Mouse (Mus musculus): ENCODE results near the gene Itih5.

Gene Itih5

GRCm38 (mm10) chr2:10261337-10261736 lies 108.0 kb downstream of the Itih5 start:
- DNase-seq (ENCODE audit: low spot score in 2 of 2): no peak

DNA sequence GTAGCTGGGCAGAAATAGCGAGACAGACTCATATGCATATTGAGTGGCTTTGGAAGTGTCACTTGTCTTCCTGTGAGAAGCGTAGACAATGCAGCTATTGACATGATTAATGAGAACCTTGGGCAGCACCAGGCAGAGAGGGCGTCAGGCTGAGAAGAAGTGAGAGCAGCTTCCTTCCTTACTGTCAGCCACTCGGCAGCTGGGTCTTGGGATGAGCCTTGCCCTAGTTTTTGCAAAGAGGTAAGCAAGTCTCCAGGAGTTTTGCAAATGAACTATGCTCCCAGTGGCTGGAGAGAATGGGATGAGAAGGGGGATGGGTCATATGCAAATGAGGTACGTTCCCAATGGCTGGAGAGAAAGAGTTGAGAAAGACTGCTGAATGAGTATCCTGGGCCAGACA lies 109.4 kb downstream of the Itih5 start:
- DNase-seq (ENCODE audit: low spot score in 2 of 2): no peak

DNA sequence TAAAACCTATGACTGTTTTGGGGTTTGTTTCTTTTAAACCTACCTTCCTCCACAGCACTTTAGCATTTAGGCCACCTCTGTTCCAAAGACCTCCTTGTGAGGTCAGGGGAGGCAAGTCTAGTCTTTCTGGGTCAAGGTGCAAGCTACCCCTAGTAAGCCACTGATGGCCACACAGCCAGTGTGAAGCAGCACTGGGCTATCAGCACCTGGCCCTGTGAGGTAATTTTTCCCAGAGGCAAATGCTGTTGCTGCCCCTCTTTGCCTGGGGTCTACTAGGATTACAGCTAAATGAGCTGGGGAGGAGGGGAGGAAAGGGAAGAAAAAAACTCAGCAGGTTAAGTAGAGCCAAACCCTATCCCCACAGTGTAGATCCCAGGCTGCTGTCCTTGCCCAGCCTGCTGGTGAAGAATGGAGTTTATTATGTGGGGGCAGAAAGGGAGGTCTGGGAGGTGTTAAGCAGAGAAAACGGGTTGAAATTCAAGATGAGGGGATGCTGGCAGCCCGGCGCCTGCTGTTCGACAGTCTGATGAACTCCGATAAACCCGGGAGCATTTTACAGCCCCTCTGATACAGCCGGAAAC lies 110.6 kb downstream of the Itih5 start:
- no peak for DNase-seq (ENCODE audit: low spot score in 2 of 2)

GRCm38 (mm10) chr2:10265881-10266280 lies 112.5 kb downstream of the Itih5 start:
- no peak for DNase-seq (ENCODE audit: low spot score in 2 of 2)

GRCm38 (mm10) chr2:10272604-10273115 lies 119.3 kb downstream of the Itih5 start:
- DNase-seq (ENCODE audit: low spot score in 2 of 2): no peak

GRCm38 (mm10) chr2:10273541-10274050 lies 120.2 kb downstream of the Itih5 start:
- no peak for DNase-seq (ENCODE audit: low spot score in 2 of 2)

DNA sequence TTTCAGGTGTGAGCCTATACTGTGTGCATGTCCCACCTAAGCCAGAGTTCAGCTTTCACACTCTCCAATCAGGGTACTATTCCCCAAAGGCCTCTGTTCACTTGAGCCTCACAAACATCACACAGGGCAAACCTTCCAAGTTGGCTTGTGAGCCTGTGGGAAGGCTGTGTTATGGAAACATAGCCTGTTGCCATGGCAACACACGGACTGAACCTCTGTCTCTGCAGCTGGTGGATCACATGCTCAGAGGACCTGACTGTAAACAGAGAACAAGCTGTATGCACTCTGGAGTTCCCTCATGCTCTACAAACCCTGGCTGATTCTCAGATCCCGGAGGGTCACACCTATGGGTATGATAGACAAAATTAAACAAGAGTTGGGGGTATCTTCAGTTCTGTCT lies 122.8 kb downstream of the Itih5 start:
- DNase-seq (ENCODE audit: low spot score in 2 of 2): peak in 1 of 2 experiments; percentile 19

DNA sequence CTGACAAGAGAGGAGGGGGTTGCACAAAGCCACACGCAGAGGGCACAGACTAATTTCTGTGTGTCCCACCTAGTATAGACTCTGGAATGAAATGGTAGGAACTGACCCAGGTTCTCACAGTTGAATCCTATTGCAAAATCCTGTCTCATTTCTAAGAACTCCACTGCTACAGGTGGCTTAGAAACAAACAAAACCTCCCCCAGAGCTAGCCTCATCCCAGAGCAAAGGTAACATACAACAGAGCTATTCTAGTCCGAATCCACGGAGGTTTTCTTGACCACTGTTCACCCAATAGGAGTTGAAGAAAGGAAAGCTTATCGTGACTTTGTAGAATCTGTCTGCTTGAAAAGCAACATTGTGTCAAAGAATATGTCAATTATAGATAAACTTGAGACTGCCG lies 130.3 kb downstream of the Itih5 start:
- DNase-seq (ENCODE audit: low spot score in 2 of 2): no peak

GRCm38 (mm10) chr2:10284636-10285270 lies 131.4 kb downstream of the Itih5 start:
- peak in 1 of 2 experiments; percentile 25 for DNase-seq (ENCODE audit: low spot score in 2 of 2)

- DNase-seq (ENCODE audit: low spot score in 2 of 2): no peak
These were observed 132.6 kb downstream of the Itih5 start for GRCm38 (mm10) chr2:10285975-10286374.

DNA sequence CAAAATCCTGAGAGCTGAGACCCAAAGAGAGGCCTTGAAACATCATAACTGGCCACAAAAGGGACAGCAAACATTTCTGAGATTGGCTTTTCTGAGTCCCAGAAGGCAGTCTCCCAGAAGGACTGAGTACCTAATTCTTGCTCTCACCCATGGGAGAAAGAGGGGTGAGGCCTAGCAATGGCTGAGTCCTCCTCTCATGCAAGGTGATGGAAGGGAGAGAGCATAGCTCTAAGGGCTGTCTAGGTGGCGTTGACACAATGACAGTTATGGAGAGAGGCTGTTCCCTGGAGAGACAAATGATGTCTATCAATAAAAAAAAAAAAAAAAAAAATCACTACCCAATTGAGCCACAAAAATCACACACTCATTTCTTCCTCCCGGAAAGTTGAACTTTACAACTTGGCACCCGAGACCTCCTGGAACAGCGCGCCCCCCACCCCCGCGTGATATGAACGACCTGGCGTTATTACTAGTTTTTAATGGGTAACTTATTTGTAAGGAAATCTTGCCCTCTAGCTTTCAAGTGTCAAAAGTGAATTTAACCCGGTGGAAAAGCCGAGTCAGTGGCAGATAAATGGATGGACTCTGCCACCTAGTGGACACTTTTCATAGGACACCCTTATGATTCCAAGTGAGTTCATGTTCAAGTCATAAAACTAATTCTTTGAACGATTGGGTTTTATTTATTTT lies 134.9 kb downstream of the Itih5 start:
- peak; percentile 35 to 78 for DNase-seq (ENCODE audit: low spot score in 2 of 2)

- no peak for DNase-seq (ENCODE audit: low spot score in 2 of 2)
These were observed 135.5 kb downstream of the Itih5 start for GRCm38 (mm10) chr2:10288881-10289280.

GRCm38 (mm10) chr2:10290115-10290514 lies 136.7 kb downstream of the Itih5 start:
- no peak for DNase-seq (ENCODE audit: low spot score in 2 of 2)

- peak in 1 of 2 experiments; percentile 20 for DNase-seq (ENCODE audit: low spot score in 2 of 2)
These were observed 140.3 kb downstream of the Itih5 start for GRCm38 (mm10) chr2:10293556-10294206.

GRCm38 (mm10) chr2:10295908-10296307 lies 142.5 kb downstream of the Itih5 start:
- no peak for DNase-seq (ENCODE audit: low spot score in 2 of 2)

DNA sequence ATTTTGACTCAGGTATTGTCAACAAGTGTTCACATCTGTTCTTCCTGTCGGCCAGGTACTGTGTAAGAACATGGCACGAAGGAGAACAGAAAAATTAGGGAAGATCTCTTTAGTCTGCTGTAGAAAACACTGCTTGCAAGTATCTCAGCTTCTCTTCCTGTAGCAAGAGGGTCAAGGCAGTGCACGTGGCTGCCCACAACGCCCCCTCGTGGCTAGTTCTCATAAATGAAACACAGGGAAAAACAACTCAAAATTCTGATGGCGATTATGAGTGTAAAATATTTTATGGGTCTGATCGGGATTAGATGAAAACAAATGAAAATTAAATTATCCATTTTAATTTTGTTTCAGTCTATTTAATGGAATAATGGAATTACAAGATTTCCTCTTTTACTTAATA lies 146.9 kb downstream of the Itih5 start:
- peak in 1 of 2 experiments; percentile 50 for DNase-seq (ENCODE audit: low spot score in 2 of 2)

DNA sequence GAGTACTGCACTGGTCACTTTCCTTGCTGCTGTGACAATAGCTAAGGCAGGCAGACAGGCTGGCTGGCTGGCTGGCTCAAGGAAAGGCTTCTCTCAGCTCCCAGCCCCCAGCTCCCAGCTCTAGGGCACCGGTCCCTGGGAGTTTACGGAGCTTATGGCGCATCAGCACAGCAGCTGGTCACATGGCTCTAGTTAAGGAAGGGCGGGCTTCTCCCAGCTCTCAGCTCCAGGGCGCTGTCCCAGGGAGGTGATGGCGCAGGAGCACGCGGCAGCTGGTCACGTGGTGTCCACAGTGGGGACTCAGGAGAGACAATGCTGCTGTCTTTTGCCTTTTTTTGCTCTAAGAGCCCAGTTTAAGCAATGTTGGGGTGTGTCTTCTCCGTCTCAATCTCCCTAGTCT lies 147.4 kb downstream of the Itih5 start:
- DNase-seq (ENCODE audit: low spot score in 2 of 2): peak in 1 of 2 experiments; percentile 21

GRCm38 (mm10) chr2:10301391-10301790 lies 148.0 kb downstream of the Itih5 start:
- DNase-seq (ENCODE audit: low spot score in 2 of 2): no peak

DNA sequence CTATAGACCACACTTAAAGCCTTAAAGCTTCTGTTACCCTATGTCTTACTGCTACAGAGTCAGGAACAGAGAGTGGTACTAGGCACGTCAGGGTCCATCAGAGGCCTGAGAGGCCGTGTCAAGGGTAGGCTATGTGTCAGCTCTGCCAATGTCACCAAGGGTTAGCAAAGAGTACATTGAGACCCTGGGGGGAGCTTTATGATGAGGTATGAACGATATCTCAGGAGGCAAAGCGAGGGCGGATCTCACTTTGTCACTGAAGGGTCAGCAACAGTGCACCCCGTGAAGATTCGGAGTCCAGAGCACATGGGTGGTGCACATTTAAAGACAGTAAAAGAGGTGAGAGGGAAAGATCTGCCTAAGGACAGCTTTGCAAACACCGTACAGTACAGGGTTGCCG lies 148.6 kb downstream of the Itih5 start:
- no peak for DNase-seq (ENCODE audit: low spot score in 2 of 2)

GRCm38 (mm10) chr2:10304911-10305310 lies 151.5 kb downstream of the Itih5 start:
- no peak for DNase-seq (ENCODE audit: low spot score in 2 of 2)
